Mouse (Mus musculus) midbrain, embryonic 11.5 days (tissue): ENCODE measurements around the gene Pou4f2. TPM values are rescaled to one million over a fixed set of nuclear protein-coding genes. Genes with fewer than 3 reads are reported as not detected.

ENCODE experiments used
- ATAC-seq: fragments of 200-750 bp; cut with Nextera tagmentation; 2 replicates; pipeline ENCODE4 v1.8.0; 2017; ENCODE audit warnings: moderate TSS enrichment, moderate library complexity; ENCODE audit not compliant: low FRiP score
- DNase-seq: peaks from one replicate; pipeline ENCODE4 v3.0.0; 2015; ENCODE audit warnings: low spot score; ENCODE audit errors: missing footprints
- H3K27ac ChIP-seq: fragments of 300-500 bp; sonication (generic); 2 replicates; pipeline ENCODE4 v1.5.1; 2014; ENCODE audit warnings: low read depth, low read length
- H3K27me3 ChIP-seq: fragments of 300-500 bp; sonication (generic); 2 replicates; pipeline ENCODE4 v1.6.1; 2014; ENCODE audit warnings: mild to moderate bottlenecking, low read length, moderate library complexity, mixed read lengths; ENCODE audit not compliant: control insufficient read depth, insufficient read depth
- H3K36me3 ChIP-seq: fragments of 300-500 bp; sonication (generic); 2 replicates; pipeline ENCODE4 v1.6.1; 2014; ENCODE audit warnings: mild to moderate bottlenecking, low read length, moderate library complexity, mixed read lengths; ENCODE audit not compliant: control insufficient read depth, insufficient read depth
- H3K4me1 ChIP-seq: fragments of 300-500 bp; sonication (generic); 2 replicates; pipeline ENCODE4 v1.6.1; 2014; ENCODE audit warnings: low read length; ENCODE audit not compliant: control insufficient read depth, insufficient read depth
- H3K4me2 ChIP-seq: fragments of 300-500 bp; sonication (generic); 2 replicates; pipeline ENCODE4 v1.6.1; 2014; ENCODE audit warnings: mild to moderate bottlenecking, moderate library complexity
- H3K4me3 ChIP-seq: fragments of 300-500 bp; sonication (generic); 2 replicates; pipeline ENCODE4 v1.5.1; 2014; ENCODE audit warnings: low read depth, low read length
- H3K9ac ChIP-seq: fragments of 300-500 bp; sonication (generic); 2 replicates; pipeline ENCODE4 v1.6.1; 2014; ENCODE audit warnings: low read length
- H3K9me3 ChIP-seq: fragments of 300-500 bp; sonication (generic); 2 replicates; pipeline ENCODE4 v1.6.1; 2016; ENCODE audit warnings: low read length; ENCODE audit not compliant: control insufficient read depth
- WGBS: fragments of 180-500 bp; shearing (Covaris S2); extraction: QIAGEN DNeasy Blood & Tissue Kit; methylation state at CpG from one replicate; pipeline ENCODE4 v1.1.7; 2014; 5-methylcytosine and 5-hydroxymethylcytosine counted together
- polyA plus RNA-seq: library from polyadenylated mRNA; unstranded; fragments of >200 nt; fragmentation: Nextera tagmentation; extraction: Ambion mirVana; gene quantifications from 2 replicates; pipeline ENCODE4 v1.2.1, GENCODE M21; 2014

Gene Pou4f2
- 0.41 and 0.68 TPM in 2 replicates for polyA plus RNA-seq

DNA sequence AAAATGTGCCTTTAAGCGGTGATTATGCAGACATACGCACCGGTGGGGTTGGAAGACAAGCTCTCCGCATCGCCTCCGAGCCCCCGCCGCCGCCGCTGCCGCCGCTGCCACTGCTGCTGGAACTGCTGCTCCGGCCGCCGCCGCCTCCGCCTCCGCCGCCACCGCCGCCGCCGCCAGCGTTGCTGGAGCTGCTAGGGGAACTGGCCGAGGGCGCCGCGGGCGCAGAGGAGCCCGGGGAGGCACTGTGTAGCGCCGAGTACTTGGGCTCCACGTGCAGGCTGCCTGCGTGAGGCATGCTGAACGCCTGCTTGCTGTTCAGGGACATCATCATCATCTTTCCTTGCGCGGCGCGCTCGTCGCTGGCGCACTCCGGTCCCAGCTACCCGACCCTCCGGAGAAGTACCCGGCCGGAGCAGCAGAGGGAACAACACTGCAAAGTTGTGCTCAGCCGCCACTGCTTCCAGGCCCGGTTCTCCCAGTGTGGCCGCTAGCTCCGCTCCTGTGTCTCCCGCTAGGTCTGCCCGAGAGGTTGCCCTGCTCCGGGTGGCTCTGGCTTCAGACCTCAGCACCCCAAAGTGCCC lies at the start of gene Pou4f2:
Pou4f2 (minus strand) TSS at position 575 of the 581 bp plus-strand sequence.
- no peaks in the 10 kb centered on the region for H3K36me3 ChIP-seq
- H3K4me2 ChIP-seq, result peak within 1 kb of the TSS; percentile 72
- H3K4me3 ChIP-seq, result peak within 1 kb of the TSS; percentile 35
- H3K27ac ChIP-seq, result no peak within 1 kb of the TSS
- H3K9ac ChIP-seq, result peak within 1 kb of the TSS; percentile 36; the same call in 1 of the 2 replicates
- H3K9me3 ChIP-seq, result no peaks in the 10 kb centered on the region
- DNase-seq (peak; percentile 96), ATAC-seq (peak; percentile 70)
- peaks cover 12% of the 10 kb centered on the region for H3K4me1 ChIP-seq
- under 1% methylated on average over 47 of the region's 54 CpGs for WGBS
- H3K27me3 ChIP-seq, result peaks cover 88% of the 10 kb centered on the region

DNA sequence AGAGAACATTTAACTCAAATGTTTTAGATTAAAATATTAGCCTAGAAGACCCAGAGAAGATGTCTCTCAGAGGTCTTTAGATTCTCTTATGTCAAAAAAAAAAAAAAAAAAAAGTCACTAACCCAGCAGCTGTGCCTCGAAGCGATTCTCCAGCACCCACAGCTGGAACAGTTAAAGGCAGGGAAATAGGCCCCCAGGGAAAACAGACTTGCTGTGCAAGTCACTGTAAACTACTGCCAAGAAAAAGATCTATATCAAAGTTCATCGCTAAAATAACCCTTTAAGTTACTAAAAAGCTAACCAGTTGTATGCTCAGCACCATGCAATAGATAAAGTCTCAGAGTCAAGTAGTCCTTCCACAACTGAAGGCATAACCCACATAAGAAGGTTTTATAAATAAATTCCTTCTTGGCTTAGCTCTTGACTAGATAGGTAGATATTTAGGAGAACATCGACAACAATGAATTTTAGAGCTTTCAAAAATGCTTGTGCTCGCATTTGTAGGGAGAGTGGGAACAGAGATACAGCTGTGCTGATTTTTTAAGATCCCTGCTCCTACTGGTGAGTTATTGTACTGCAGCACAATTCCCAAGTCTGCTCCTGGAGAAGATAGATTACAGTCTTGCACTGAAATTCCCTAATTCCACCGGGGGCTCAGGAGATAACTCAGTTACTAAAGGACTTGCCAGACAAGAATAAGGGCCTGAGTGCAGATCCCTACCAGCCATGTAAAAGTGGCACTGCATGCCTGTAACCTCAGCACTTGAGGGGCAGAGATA lies 40.8 kb upstream of the Pou4f2 start:
- 63% methylated on average over 6 of the region's 6 CpGs for WGBS
- no peak for ATAC-seq
- Histone ChIP-seq H3K27ac (no peak overlapping the region), H3K4me3 (no peak overlapping the region), H3K36me3 (no peaks in the 10 kb centered on the region), H3K9ac (no peak overlapping the region), H3K4me2 (no peak overlapping the region), H3K27me3 (no peaks in the 10 kb centered on the region), H3K4me1 (no peaks in the 10 kb centered on the region), H3K9me3 (no peaks in the 10 kb centered on the region)
- peak; percentile 86 for DNase-seq

DNA sequence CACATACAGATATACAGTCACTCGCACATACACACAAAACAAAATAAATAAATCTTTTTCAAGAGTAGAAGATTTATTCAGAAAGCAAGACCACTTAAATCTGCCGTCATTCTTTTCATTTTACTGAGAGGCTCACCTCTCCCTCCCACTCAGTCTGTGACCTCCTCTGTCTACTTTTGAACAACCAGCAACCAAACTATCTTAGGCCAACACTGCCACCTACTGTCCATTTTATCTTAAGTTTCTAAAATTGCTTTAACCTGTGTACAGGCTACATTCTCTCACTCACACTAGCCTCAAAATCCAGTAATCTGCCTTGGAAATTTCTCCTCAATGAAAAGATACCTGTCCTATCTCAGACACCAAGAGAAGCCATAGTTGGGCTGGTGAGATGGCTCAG lies 31.4 kb upstream of the Pou4f2 start:
- no peak overlapping the region for H3K4me2 ChIP-seq
- no peaks in the 10 kb centered on the region for H3K36me3 ChIP-seq
- no peaks in the 10 kb centered on the region for H3K9me3 ChIP-seq
- no peak overlapping the region for H3K4me3 ChIP-seq
- no peak for ATAC-seq
- DNase-seq, result no peak
- no peak overlapping the region for H3K9ac ChIP-seq
- no peaks in the 10 kb centered on the region for H3K27me3 ChIP-seq
- WGBS, result 86% methylated on average over 2 of the region's 2 CpGs
- H3K4me1 ChIP-seq, result no peaks in the 10 kb centered on the region
- no peak overlapping the region for H3K27ac ChIP-seq

DNA sequence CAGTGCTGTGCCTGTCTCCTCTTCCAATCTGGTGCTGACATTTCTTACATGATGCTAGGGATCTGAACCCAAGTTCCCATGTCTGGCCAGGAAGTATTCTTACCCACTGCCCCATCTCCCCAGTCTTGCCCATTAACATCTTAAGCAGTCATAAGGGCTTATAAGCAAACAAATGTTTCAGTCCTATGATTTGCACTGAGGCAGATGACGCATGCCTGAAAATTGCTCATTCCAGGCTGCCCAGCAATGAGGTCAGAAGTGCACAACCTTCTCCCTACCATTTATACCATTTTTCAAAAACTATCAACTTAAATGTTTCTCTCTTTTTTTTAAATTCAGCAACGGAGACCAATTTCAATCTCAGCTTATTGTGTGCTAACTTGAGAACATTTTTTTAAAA lies 27.5 kb upstream of the Pou4f2 start:
- no peaks in the 10 kb centered on the region for H3K36me3 ChIP-seq
- ATAC-seq (no peak), DNase-seq (no peak)
- H3K4me2 ChIP-seq, result no peak overlapping the region
- H3K9me3 ChIP-seq, result no peaks in the 10 kb centered on the region
- no peaks in the 10 kb centered on the region for H3K4me1 ChIP-seq
- H3K27me3 ChIP-seq, result no peaks in the 10 kb centered on the region
- no peak overlapping the region for H3K4me3 ChIP-seq
- WGBS, result 85% methylated on average over 2 of the region's 2 CpGs
- H3K9ac ChIP-seq, result no peak overlapping the region
- no peak overlapping the region for H3K27ac ChIP-seq

DNA sequence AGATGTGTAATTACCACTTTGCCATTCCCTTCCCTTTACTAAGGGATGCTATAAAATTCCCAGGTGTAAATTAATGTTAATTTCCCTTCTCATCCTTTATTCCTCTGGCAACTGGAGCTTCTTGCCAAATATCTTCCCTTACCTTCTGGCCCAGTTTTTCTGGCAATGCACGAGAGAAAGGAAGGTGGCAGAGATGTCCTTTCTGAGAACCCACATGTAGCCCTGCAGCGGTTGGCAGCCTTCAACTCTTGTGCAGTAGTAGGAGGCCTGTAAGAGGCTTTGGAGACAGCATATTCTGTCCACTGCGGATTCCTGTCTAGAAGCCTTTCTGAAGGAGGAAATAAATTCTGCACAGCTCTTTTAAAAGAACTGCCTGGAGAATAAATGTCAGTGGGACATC lies 20.0 kb upstream of the Pou4f2 start:
- H3K9me3 ChIP-seq, result no peaks in the 10 kb centered on the region
- H3K4me1 ChIP-seq, result no peaks in the 10 kb centered on the region
- ATAC-seq (no peak), DNase-seq (no peak)
- no peak overlapping the region for H3K9ac ChIP-seq
- no peak overlapping the region for H3K4me2 ChIP-seq
- WGBS, result 80% methylated on average over 3 of the region's 3 CpGs
- H3K4me3 ChIP-seq, result no peak overlapping the region
- no peaks in the 10 kb centered on the region for H3K27me3 ChIP-seq
- H3K27ac ChIP-seq, result no peak overlapping the region
- no peaks in the 10 kb centered on the region for H3K36me3 ChIP-seq

DNA sequence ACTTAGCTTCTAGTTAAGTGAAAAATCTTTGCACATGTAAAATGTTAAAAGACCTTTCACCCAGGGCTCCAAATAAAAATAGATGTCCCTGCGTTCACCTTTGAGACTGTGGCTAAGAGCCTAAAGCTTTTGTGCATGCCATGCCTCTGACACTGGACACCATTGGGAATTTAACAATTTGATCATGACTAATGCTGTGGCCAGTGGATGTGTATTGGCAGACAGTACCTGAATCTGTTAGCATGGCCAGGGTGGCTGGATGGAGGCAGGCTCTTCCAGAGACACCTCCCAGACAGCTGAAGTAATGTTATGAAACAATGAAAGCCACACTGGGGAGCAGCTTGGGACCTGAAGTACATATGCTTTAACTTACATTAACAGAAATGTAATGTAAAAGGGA lies 6.3 kb upstream of the Pou4f2 start:
- no peak overlapping the region for H3K27ac ChIP-seq
- H3K27me3 ChIP-seq, result peaks cover 40% of the 10 kb centered on the region
- H3K9ac ChIP-seq, result no peak overlapping the region
- no peaks in the 10 kb centered on the region for H3K36me3 ChIP-seq
- no peak for ATAC-seq
- WGBS, result 78% methylated on average over 1 of the region's 1 CpGs
- no peaks in the 10 kb centered on the region for H3K9me3 ChIP-seq
- no peak overlapping the region for H3K4me2 ChIP-seq
- H3K4me3 ChIP-seq, result no peak overlapping the region
- DNase-seq, result peak; percentile 14
- H3K4me1 ChIP-seq, result no peaks in the 10 kb centered on the region; the same call in 1 of the 2 replicates

DNA sequence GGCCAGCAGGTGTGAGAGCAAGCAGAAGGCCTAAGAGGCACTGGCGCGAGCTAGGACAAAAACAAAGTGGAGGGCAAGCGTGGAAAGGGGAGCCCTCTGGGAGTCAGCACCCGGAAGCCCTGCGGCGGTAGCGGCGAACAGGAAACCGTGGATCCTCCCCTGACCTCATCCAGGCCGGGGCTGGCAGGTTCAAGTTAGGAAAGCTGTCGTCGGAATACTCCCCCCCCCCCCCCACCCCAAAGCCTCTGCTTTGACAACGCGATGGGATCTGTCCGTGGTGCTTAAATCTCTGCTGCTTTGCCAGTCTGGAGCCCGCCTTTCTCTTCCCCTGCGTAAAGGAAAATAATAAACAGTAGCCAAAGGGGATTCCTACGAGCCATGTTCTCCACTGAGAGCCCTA lies 1.7 kb upstream of the Pou4f2 start:
- H3K9ac ChIP-seq, result no peak overlapping the region
- 2% methylated on average over 18 of the region's 18 CpGs for WGBS
- no peak for ATAC-seq
- no peaks in the 10 kb centered on the region for H3K9me3 ChIP-seq
- peak overlapping the region; percentile 22; the same call in 1 of the 2 replicates for H3K4me2 ChIP-seq
- H3K4me3 ChIP-seq, result 0 out of 2 replicates have a peak overlapping the region, but pooled peaks have one; percentile 12
- no peak overlapping the region for H3K27ac ChIP-seq
- H3K36me3 ChIP-seq, result no peaks in the 10 kb centered on the region
- H3K27me3 ChIP-seq, result peaks cover 85% of the 10 kb centered on the region
- peaks cover 12% of the 10 kb centered on the region for H3K4me1 ChIP-seq
- DNase-seq, result peak; percentile 92

DNA sequence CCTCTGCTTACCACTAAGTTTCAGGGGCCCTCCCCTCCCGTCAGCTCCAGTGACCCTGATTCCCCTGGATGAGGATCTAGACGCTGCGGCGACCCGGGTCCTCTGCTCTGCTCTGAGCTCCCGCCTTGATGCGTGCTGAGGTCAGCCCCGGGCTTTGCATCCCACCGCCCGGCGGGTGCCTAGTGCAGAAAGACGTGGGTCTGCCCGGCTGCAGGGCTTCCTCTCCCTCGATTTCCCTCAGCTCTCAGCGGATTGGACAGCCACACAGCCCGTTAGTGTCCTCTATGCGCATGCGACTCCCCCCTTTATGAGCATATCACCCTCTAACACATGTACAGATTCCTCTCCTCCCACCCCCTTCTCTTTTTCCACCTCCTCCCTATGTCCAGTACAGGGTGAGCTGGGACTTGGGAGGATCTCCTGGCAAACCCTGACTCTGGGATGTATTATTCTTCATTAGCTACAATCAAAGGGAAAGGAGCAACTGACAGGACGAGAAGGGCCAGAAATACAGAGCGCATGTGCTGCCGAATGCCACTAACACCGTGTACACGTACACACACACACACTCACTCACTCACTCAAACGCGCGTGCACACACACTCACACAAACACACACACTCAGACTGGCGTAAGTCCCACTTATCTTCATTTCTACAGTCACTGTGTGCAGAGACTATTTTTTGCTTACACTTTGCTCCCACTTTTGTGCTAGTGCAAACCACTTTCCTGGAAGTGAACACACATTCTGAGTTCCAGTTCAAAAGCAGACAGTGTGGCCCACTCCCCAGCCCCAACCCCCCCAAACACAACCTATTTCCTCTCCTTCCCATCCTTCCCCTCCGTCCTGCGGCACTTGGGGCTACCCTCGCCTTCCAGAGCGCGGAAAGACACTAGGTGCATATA lies 948 bp upstream of the Pou4f2 start:
- WGBS, result 2% methylated on average over 32 of the region's 32 CpGs
- Histone ChIP-seq H3K4me1 (peaks cover 12% of the 10 kb centered on the region), H3K9ac (no peak overlapping the region), H3K36me3 (no peaks in the 10 kb centered on the region), H3K9me3 (no peaks in the 10 kb centered on the region), H3K4me2 (peak overlapping the region; percentile 72), H3K4me3 (peak overlapping the region; percentile 35), H3K27me3 (peaks cover 87% of the 10 kb centered on the region), H3K27ac (no peak overlapping the region)
- DNase-seq, result peak; percentile 94
- ATAC-seq, result peak; percentile 28; the same call in 1 of the 2 replicates
